31 mouse cellular contexts compared by ENCODE assay signal in genomic region chr11:106151219-106151618, GRCm38 (mm10). TPM values are rescaled to one million over a fixed set of nuclear protein-coding genes. Genes with fewer than 3 reads are reported as not detected.
DNase-seq lines count a peak whose midpoint lies in the region; ATAC-seq and TF ChIP-seq lines count a peak whose summit lies in the region.
"Had no signal": no experiment of that assay in that cellular context is flagged by ENCODE, and none has a peak within 500 bp of the region (broad histone marks: within the 10 kb centered on the region; RNA-seq: fewer than 3 reads in every experiment).

No protein-coding gene starts in this region.

- TF ChIP-seq POLR2A in cerebellum, adult 2 months (IDR thresholded peaks at IDR 0.05; ENCODE audit: borderline replicate concordance, insufficient read depth, low read length) = no peak

- H3K4me2 ChIP-seq in intestine, embryonic 16.5 days (ENCODE audit: low read depth, low read length) = no peak overlapping the region
- H3K4me2 ChIP-seq: forebrain, embryonic 13.5 days; heart, embryonic 11.5 days; hindbrain, embryonic 14.5 days had no signal

- no peak for TF ChIP-seq CTCF in cerebellum, adult 2 months (IDR thresholded peaks at IDR 0.05; ENCODE audit: borderline replicate concordance, insufficient read depth, low read depth, low read length)
- TF ChIP-seq CTCF in layer of hippocampus, adult 2 months (conservative IDR thresholded peaks at IDR 0.05) = no peak

- H3K9me3 ChIP-seq in intestine, embryonic 16.5 days (ENCODE audit: control insufficient read depth, low read length) = no peaks in the 10 kb centered on the region
- H3K9me3 ChIP-seq: forebrain, embryonic 10.5 days; forebrain, embryonic 13.5 days had no signal

- DNase-seq in cerebellum, adult 2 months = no peak
- no peak for DNase-seq in cerebellum, postnatal 4 days (ENCODE audit: low spot score in 2 of 2)
- DNase-seq in layer of hippocampus, adult 2 months (ENCODE audit: low spot score in 2 of 2) = no peak
- DNase-seq in layer of hippocampus, adult 11-12 months (ENCODE audit: low spot score) = no peak
- peak; percentile 43 for DNase-seq in yolk sac, embryonic 10.5 days (ENCODE audit: low spot score)
- DNase-seq in cerebellum, adult 9-11 months = no peak
- DNase-seq: adrenal gland, adult 8-10 months; adrenal gland, postnatal 25 days; cerebellum, adult 11-12 months; cerebellum, adult 9-10 months; cerebellum, postnatal 25 days; gastrocnemius, adult 2 months; gastrocnemius, postnatal 14 days; heart, adult 11 months had no signal

- H3K27ac ChIP-seq in cerebellum, adult 2 months (ENCODE audit: insufficient read depth, low read length) = peak overlapping the region; percentile 34
- H3K27ac ChIP-seq in layer of hippocampus, adult 2 months = peak overlapping the region; percentile 84
- H3K27ac ChIP-seq in intestine, embryonic 16.5 days (ENCODE audit: low read length) = no peak overlapping the region
- H3K27ac ChIP-seq: forebrain, embryonic 10.5 days; forebrain, embryonic 13.5 days; gastrocnemius, adult 2 months; hindbrain, embryonic 14.5 days; hindbrain, postnatal 0 days had no signal

- no peak overlapping the region for H3K9ac ChIP-seq in intestine, embryonic 16.5 days (ENCODE audit: low read depth, low read length)
- H3K9ac ChIP-seq: forebrain, embryonic 13.5 days; hindbrain, embryonic 14.5 days had no signal

- no peaks in the 10 kb centered on the region for H3K27me3 ChIP-seq in cerebellum, adult 2 months (ENCODE audit: control insufficient read depth, insufficient read depth, low read length)
- no peaks in the 10 kb centered on the region for H3K27me3 ChIP-seq in intestine, embryonic 16.5 days (replicated peaks; ENCODE audit: control insufficient read depth, insufficient read depth, low read length)
- H3K27me3 ChIP-seq: forebrain, embryonic 13.5 days had no signal

- 95% methylated on average over 3 of the region's 3 CpGs for WGBS in cerebellum, adult 2 months
- 57% methylated on average over 3 of the region's 3 CpGs for WGBS in intestine, embryonic 16.5 days

- H3K36me3 ChIP-seq in intestine, embryonic 16.5 days (ENCODE audit: control insufficient read depth, insufficient read depth, low read length) = peaks cover 11% of the 10 kb centered on the region; the same call in 1 of the 2 replicates

- peak; percentile 80 for ATAC-seq in intestine, embryonic 16.5 days
- ATAC-seq: activated CD4-positive, CD25-positive, alpha-beta regulatory T cell, adult 4 months; forebrain, embryonic 13.5 days; forebrain, embryonic 16.5 days; hindbrain, postnatal 0 days had no signal

- H3K4me3 ChIP-seq in cerebellum, adult 2 months (replicated peaks; ENCODE audit: insufficient read depth, low read depth, low read length) = no peak overlapping the region
- H3K4me3 ChIP-seq in layer of hippocampus, adult 2 months = no peak overlapping the region
- no peak overlapping the region for H3K4me3 ChIP-seq in intestine, embryonic 16.5 days (ENCODE audit: low read length)
- H3K4me3 ChIP-seq: forebrain, embryonic 10.5 days; forebrain, embryonic 13.5 days; gastrocnemius, adult 2 months had no signal

- H3K4me1 ChIP-seq in cerebellum, adult 2 months (ENCODE audit: control insufficient read depth, insufficient read depth, low read length) = peaks cover 13% of the 10 kb centered on the region
- no peaks in the 10 kb centered on the region for H3K4me1 ChIP-seq in intestine, embryonic 16.5 days (ENCODE audit: control insufficient read depth, insufficient read depth, low read length)

RNA-seq across cellular contexts. Expression of gene Gm10840, which starts 9.4 kb away (rescaled TPM):
- not detected in 2 replicates for polyA plus RNA-seq in cerebellum, adult 2 months (2012; rRNA removed)
- not detected for total RNA-seq in layer of hippocampus, adult 2 months (2021)
- not detected in 2 replicates for polyA plus RNA-seq in intestine, embryonic 16.5 days (2015; fragmentation: Nextera tagmentation; extraction: Ambion mirVana)
- total RNA-seq: adrenal gland, adult 8-10 months; adrenal gland, postnatal 25 days; ES-E14; gastrocnemius, adult 2 months; gastrocnemius, postnatal 14 days; gastrocnemius, postnatal 4 days; heart, adult 8-10 months; heart, postnatal 25 days; hindbrain, postnatal 0 days had no signal
- polyA plus RNA-seq: activated CD4-positive, CD25-positive, alpha-beta regulatory T cell, adult 4 months; brain, embryonic 14.5 days; embryonic facial prominence, embryonic 11.5 days; embryonic facial prominence, embryonic 14.5 days; forebrain, embryonic 13.5 days; heart, embryonic 11.5 days; heart, embryonic 14.5 days; heart, postnatal 0 days; hindbrain, embryonic 14.5 days; hindbrain, postnatal 0 days had no signal

RNA-seq across cellular contexts. Expression of gene Limd2, which starts 9.4 kb away (rescaled TPM):
- polyA plus RNA-seq in cerebellum, adult 2 months (2012; rRNA removed) = 36.1 and 41.1 TPM in 2 replicates
- total RNA-seq in layer of hippocampus, adult 2 months (2021) = 100 to 1,000 TPM; 153 TPM
- polyA plus RNA-seq in intestine, embryonic 16.5 days (2015; fragmentation: Nextera tagmentation; extraction: Ambion mirVana) = 80.1 and 84.3 TPM in 2 replicates

RNA-seq across cellular contexts. Expression of gene Strada, which starts 50.7 kb away (rescaled TPM):
- 58.2 and 65.4 TPM in 2 replicates for polyA plus RNA-seq in cerebellum, adult 2 months (2012; rRNA removed)
- 10 to 100 TPM; 32.0 to 34.3 TPM for total RNA-seq in layer of hippocampus, adult 2 months (2021)
- 13.0 and 13.5 TPM in 2 replicates for polyA plus RNA-seq in intestine, embryonic 16.5 days (2015; fragmentation: Nextera tagmentation; extraction: Ambion mirVana)
